Mouse (Mus musculus) ES-Bruce4 (cell line): Measurements from ENCODE around the gene Nme7.

Source experiments
- CTCF ChIP-seq: IDR thresholded peaks from one replicate; pipeline ENCODE4 v1.8.1; 2011; ENCODE audit warnings: low read depth, low read length
- EP300 ChIP-seq: IDR thresholded peaks from 2 replicates; pipeline ENCODE4 v1.6.1; 2011; ENCODE audit warnings: low read depth, low read length; ENCODE audit not compliant: insufficient read depth
- POLR2A ChIP-seq: IDR thresholded peaks from one replicate; pipeline ENCODE4 v1.8.1; 2011; ENCODE audit warnings: low read length; ENCODE audit not compliant: insufficient read depth

GRCm38 (mm10) chr1:164361997-164362396 is 58.1 kb downstream of the Nme7 start:
- TF ChIP-seq CTCF, result no peak
- no peak for TF ChIP-seq POLR2A
- no peak for TF ChIP-seq EP300
